Mouse (Mus musculus) skeletal muscle tissue, adult 2 months (tissue): ENCODE results near the gene Mark2.

Experiments
- DNase-seq: peaks from one replicate; pipeline ENCODE4 v3.0.0-alpha.2; 2012; ENCODE audit warnings: low read depth, low spot score

Mark2 gene

GRCm38 (mm10) chr19:7267091-7267741 lies 74.4 kb downstream of the Mark2 start, which contains the start of gene Rcor2:
Rcor2 (plus strand) TSS chr19:7267325.
- no peak for DNase-seq

DNA sequence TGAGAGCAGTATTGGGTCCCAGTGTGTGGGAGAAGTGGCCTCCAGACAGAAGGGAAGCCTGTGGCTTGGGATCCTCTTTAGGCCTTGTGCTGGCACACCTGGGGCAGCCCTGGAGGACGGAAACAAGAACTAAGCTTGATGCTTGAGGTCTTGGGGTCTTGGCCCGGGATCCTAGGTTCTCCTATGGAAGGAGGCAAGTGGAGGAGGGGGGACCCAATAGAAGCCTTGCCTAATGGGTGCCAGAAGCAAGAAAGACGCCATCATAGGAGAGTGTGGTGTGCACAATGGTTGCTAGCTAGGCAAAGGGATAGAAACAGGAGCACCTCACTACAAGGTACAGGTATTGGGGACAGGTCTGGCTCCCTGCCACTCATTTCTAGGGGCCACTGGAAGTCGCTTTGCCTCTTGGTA lies 75.2 kb downstream of the Mark2 start:
- DNase-seq: no peak

- no peak for DNase-seq
These were observed 76.0 kb downstream of the Mark2 start for GRCm38 (mm10) chr19:7265478-7266191.

GRCm38 (mm10) chr19:7264766-7265331 lies 76.8 kb downstream of the Mark2 start:
- DNase-seq: no peak

DNA sequence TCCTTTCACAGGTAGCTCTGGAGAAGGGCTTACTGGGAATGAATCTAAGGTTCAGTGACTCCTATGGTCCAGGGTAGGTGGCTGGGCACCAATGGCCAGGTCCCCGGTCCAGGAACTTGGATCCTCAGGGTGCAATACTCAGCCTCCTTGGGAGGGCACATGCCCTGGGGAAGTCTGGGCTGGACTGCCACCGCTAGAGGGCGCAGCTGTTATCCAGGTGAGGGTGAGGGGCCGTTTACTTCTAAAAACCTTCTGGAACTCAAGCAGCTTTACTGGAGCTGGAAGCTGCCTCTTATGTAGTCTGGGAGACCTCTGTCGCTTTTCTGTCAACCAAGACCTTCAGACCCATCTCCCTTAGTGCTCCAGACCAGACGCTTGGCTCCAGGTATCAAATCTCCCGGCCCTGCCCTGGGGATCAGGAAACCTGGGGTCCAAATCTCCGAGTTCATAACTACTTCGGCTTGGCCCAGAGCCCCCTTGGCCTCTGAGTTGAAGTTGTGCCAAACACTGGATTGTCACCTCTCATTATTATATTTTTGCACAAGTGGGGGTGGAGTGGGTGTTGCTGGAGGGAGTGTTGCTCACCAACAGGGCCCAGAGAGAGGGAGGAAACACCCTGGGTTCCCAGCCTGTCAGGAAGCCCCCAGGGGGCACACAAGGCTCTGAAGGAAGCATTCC lies 77.4 kb downstream of the Mark2 start:
- peak; percentile 63 for DNase-seq

GRCm38 (mm10) chr19:7262592-7262991 lies 79.1 kb downstream of the Mark2 start:
- no peak for DNase-seq

DNA sequence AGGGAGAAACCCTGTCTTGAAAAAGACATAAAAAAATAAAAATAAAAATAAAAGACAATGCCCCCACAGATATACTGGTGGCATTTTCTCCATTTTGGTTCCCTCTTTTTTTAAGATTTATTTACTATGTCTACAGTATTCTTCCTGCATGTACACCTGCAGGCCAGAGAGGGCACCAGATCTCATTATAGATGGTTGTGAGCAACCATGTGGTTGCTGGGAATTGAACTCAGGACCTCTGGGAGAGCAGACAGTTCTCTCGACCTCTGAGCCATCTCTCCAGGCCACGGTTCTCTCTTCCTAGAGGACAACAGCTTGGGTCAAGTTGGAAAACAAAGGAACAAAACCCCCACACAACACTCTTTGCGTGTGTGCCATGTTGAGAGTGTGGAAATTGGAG lies 79.7 kb downstream of the Mark2 start:
- DNase-seq: no peak

- DNase-seq: no peak
These were observed 80.2 kb downstream of the Mark2 start for GRCm38 (mm10) chr19:7261476-7261875.

DNA sequence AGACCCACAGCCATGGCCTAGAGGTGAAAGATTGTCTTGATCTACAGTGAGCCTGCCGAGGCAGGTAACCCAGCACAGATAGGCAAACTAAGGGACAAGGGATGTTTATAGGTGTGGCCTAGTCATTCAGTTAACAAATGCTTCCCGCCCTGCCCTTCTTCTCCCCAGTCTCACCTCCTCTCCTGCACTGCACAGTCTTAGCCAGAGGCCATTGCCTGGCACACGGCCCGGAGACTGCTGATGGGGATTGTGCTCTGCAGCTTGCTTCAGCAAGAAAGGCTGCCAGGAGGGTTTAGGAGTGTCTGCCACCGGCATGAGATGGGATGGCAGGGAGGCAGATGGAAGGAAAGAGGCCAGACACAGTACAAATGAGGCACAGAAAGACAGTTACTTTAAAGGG lies 83.8 kb downstream of the Mark2 start:
- no peak for DNase-seq

- no peak for DNase-seq
These were observed 95.6 kb downstream of the Mark2 start for GRCm38 (mm10) chr19:7246021-7246420.

GRCm38 (mm10) chr19:7240782-7241690 lies 100.6 kb downstream of the Mark2 start, which contains the start of gene Naa40:
Naa40 (minus strand) TSS chr19:7241183.
- peak; percentile 94 for DNase-seq

DNA sequence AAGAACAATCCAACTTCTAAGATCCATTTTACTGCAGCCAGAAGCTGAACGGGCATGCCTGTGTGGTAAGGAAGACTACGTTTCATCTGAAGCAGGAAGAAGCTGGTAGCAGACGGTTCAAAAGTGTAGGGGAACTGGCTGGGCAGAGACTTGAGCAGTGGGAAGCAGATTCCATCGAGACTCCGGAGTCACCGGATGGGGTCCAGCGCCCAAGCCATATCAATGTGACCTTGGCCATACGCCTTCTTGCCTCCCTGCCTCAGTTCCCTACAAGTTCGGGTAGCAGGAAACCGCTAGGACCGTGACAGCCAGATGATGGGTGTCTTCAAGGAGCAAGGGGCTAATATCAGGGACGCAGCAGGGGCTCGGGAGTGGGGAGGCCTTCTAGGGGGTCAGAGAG lies 101.4 kb downstream of the Mark2 start:
- no peak for DNase-seq

DNA sequence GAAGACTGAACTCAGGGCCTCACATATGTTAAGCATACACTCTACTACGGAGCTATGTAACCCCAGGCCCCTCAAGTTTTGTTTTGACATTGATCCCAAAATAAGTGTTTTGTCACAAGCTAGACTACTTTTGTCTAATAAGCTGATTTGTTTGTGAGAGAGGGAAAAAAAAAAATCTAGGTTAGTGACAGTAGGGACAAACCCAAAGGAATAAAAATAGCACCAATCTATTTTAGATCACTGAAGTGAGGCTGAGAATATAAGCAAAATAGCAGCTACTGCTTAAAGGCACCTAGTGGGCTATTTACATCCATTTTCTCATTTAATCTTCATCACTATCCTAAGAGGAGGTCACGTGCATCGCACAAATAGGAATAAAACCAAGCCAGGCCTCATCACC lies 102.1 kb downstream of the Mark2 start:
- DNase-seq: no peak

- no peak for DNase-seq
These were observed 104.9 kb downstream of the Mark2 start for GRCm38 (mm10) chr19:7236742-7237141.

DNA sequence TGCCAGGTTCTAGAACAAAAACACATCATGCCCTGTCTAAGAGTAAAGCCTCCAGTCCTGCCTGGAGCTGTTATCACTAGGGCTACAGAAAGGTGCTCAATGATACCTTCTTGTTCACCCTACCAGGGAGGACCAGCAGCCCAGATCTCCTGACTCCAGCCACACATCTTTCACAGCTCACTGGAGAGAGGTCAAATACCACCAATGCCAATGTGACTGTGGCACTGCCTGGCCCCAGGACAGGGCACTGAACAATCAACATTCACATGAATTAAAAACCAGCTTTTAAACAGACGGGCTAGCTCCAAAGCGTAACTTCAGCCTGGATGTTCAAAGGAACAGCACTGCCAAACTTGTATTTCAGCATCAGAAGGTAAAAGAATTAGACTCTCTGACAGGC lies 105.6 kb downstream of the Mark2 start:
- DNase-seq: no peak

DNA sequence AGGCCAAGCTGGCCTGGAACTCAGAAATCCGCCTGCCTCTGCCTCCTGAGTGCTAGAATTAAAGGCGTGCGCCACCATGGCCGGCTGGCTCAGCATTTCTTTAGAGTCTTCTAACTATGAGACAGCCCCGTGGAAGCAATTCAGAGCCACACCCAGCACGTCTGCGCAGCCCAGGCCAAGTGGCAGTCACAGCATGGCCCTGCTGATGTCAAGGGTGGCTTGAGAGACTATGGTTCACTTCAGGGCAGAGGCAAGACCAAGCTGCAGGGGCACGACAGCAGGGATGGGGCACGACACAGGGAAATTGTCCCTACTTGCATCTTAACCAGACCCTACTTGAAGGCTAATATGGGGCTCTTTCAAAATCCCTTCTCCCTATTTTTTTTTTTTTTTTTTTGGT lies 106.2 kb downstream of the Mark2 start:
- DNase-seq: no peak

DNA sequence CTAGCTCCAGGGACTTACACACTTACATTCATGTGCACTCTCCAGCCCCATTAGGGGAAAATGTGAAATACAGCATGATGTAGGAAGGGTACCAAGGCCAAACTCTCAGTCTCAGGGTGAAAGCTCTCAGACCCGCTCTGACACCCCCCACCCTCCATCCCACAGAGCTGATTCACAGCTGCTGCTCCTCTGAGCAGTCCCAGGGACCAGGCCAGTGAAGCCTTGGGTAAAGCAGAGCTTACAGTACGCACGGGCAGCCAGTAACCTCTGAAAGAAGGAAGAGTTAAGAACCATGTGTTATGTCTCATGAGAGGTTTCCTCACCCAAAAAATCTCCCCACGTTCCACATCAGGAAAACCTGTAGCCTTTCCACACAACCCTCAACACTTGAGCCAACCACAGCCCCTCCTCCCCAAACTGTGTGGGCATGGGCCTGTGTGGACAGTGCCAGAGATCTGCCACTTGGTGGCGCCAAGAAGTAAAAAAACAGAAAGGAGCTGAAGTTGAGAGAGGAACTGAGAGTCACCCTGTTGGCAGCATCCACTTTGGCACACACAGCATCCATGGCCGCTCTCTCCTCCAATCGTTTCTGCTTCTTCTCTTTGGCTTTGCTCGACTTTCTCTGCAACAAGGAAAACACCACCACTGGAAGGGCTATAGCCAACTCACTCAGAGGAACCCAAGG lies 107.0 kb downstream of the Mark2 start:
- peak; percentile 69 for DNase-seq

DNA sequence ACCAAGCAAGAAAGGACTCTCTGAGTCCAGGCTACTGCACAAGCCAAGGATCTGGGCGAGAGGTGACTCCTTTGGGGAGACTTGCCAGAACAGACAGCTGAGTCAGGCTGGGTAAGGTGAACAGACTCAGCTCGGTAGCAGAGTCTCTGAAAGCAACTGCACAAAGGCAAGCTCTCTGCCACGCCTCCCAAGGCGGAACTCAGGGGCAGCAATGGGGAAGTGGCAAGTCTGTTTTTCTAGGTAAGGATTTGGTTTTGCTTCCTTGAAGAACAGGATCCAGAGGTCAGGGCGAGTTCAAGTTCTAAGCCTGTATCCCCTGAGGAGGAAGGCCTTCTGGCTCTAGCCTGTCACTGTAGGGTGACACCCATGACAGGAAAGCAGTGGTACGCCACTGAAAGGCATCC lies 115.1 kb downstream of the Mark2 start:
- DNase-seq: no peak
